8 mouse cellular contexts compared by ENCODE assay signal in the genomic region with DNA sequence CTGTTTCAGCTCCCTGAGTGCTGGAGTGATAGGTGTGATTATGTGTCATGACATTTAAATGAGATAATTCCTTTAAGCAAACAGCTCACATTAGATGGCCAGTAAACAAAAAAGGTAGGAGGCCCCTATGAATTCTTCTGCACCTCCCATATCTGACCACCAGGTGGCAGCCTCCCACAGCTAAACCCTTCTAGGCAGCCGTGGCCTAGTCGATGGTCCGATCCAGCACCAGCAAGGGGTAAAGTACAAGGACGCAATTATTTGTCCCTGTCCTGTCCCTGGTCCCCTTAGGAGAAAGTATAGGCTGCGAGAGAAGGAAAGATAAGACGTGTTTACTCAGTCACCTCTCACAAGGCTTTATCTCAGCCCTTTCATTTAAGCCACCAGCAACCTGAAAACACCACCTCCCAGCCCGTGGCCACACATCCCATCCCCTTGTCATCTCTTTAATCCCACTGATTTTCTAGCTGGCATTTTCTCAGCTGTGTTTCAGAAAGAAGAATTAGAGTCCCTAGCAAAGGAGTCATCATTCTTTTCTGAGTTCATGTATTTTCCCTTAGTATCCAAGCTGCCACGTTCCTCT. TPM values are rescaled to one million over a fixed set of nuclear protein-coding genes. Genes with fewer than 3 reads are reported as not detected.
DNase-seq lines count a peak whose midpoint lies in the region; ATAC-seq and TF ChIP-seq lines count a peak whose summit lies in the region.

No protein-coding gene starts in this region.

- TF ChIP-seq CTCF in E14TG2a.4 (conservative IDR thresholded peaks at IDR 0.05; ENCODE audit: low read length), result peak; percentile 57
- peak; percentile 80 for TF ChIP-seq CTCF in heart, postnatal 0 days (IDR thresholded peaks at IDR 0.05; ENCODE audit: low read depth)
- TF ChIP-seq CTCF in layer of hippocampus, adult 2 months (conservative IDR thresholded peaks at IDR 0.05), result peak; percentile 87
- TF ChIP-seq CTCF in lung, adult 2 months (IDR thresholded peaks at IDR 0.05; ENCODE audit: insufficient read depth, low read length), result peak; percentile 70

- H3K4me1 ChIP-seq in E14TG2a.4 (replicated peaks; ENCODE audit: low read depth, low read length), result peaks cover 7% of the 10 kb centered on the region; the same call in 1 of the 2 replicates
- H3K4me1 ChIP-seq in forebrain, embryonic 11.5 days (replicated peaks; ENCODE audit: control insufficient read depth, insufficient read depth, low read length), result no peaks in the 10 kb centered on the region
- H3K4me1 ChIP-seq in heart, postnatal 0 days (ENCODE audit: control insufficient read depth, insufficient read depth), result no peaks in the 10 kb centered on the region
- no peaks in the 10 kb centered on the region for H3K4me1 ChIP-seq in lung, adult 2 months (ENCODE audit: control insufficient read depth, insufficient read depth, low read length)

- no peaks in the 10 kb centered on the region for H3K36me3 ChIP-seq in E14TG2a.4 (ENCODE audit: insufficient read depth, low read length)
- H3K36me3 ChIP-seq in forebrain, embryonic 11.5 days (ENCODE audit: control insufficient read depth, insufficient read depth, low read length), result no peaks in the 10 kb centered on the region
- no peaks in the 10 kb centered on the region for H3K36me3 ChIP-seq in heart, postnatal 0 days (replicated peaks; ENCODE audit: control insufficient read depth, insufficient read depth, low read length)

- H3K27ac ChIP-seq in forebrain, embryonic 11.5 days (ENCODE audit: low read depth, low read length), result no peak overlapping the region
- no peak overlapping the region for H3K27ac ChIP-seq in heart, postnatal 0 days (ENCODE audit: low read depth)
- H3K27ac ChIP-seq in layer of hippocampus, adult 2 months, result peak overlapping the region; percentile 62; the same call in 1 of the 2 replicates

- no peaks in the 10 kb centered on the region for H3K9me3 ChIP-seq in E14TG2a.4 (ENCODE audit: low read length)
- no peaks in the 10 kb centered on the region for H3K9me3 ChIP-seq in forebrain, embryonic 11.5 days (ENCODE audit: control insufficient read depth, low read length)
- no peaks in the 10 kb centered on the region for H3K9me3 ChIP-seq in heart, postnatal 0 days (replicated peaks; ENCODE audit: control insufficient read depth, low read length)

- ATAC-seq in forebrain, embryonic 11.5 days (replicated peaks; ENCODE audit: low FRiP score), result peak; percentile 80
- no peak for ATAC-seq in heart, postnatal 0 days (ENCODE audit: insufficient read depth, low read depth)

- H3K4me3 ChIP-seq in E14TG2a.4 (replicated peaks; ENCODE audit: low read length), result no peak overlapping the region
- H3K4me3 ChIP-seq in forebrain, embryonic 11.5 days (ENCODE audit: low read depth, low read length), result no peak overlapping the region
- H3K4me3 ChIP-seq in heart, postnatal 0 days (ENCODE audit: low read depth, low read length), result no peak overlapping the region
- no peak overlapping the region for H3K4me3 ChIP-seq in layer of hippocampus, adult 2 months
- H3K4me3 ChIP-seq in lung, adult 2 months (replicated peaks; ENCODE audit: extremely low read depth, low read depth, low read length), result no peak overlapping the region

- no peak overlapping the region for H3K9ac ChIP-seq in forebrain, embryonic 11.5 days (ENCODE audit: low read length)
- no peak overlapping the region for H3K9ac ChIP-seq in heart, postnatal 0 days (replicated peaks; ENCODE audit: low read depth, low read length)

- no peak for TF ChIP-seq EP300 in heart, postnatal 0 days (IDR thresholded peaks at IDR 0.05; ENCODE audit: low read depth)

- no peaks in the 10 kb centered on the region for H3K27me3 ChIP-seq in E14TG2a.4 (ENCODE audit: insufficient read depth, low read length)
- no peaks in the 10 kb centered on the region for H3K27me3 ChIP-seq in forebrain, embryonic 11.5 days (ENCODE audit: control insufficient read depth, insufficient read depth, low read length)
- H3K27me3 ChIP-seq in heart, postnatal 0 days (ENCODE audit: control insufficient read depth, insufficient read depth, low read length), result no peaks in the 10 kb centered on the region

- WGBS in forebrain, embryonic 11.5 days, result 34% methylated on average over 8 of the region's 8 CpGs
- 31% methylated on average over 8 of the region's 8 CpGs for WGBS in heart, postnatal 0 days
- 42% methylated on average over 8 of the region's 8 CpGs for WGBS in lung, adult 2 months

- no peak for TF ChIP-seq POLR2A in lung, adult 2 months (IDR thresholded peaks at IDR 0.05; ENCODE audit: borderline replicate concordance, extremely low read depth, low read depth, low read length)

- H3K4me2 ChIP-seq in forebrain, embryonic 11.5 days (ENCODE audit: low read depth, low read length, severe bottlenecking), result no peak overlapping the region
- H3K4me2 ChIP-seq in heart, postnatal 0 days (ENCODE audit: low read depth, low read length), result 0 out of 2 replicates have a peak overlapping the region, but pooled peaks have one; percentile 15

- peak; percentile 64 for DNase-seq in c-Kit-negative CD71-positive TER-119-positive erythroid progenitor cells, embryonic 14.5 days (ENCODE audit: low read depth, low spot score)
- peak; percentile 78 for DNase-seq in forebrain, embryonic 11.5 days (ENCODE audit: low spot score)
- DNase-seq in heart, postnatal 0 days (ENCODE audit: low spot score), result peak; percentile 41
- peak; percentile 66 to 76 for DNase-seq in layer of hippocampus, adult 2 months (ENCODE audit: low spot score in 2 of 2)
- peak; percentile 68 for DNase-seq in lung, adult 2 months
- peak; percentile 63 for DNase-seq in ovary, postnatal 36 days (ENCODE audit: low spot score)
- peak; percentile 71 for DNase-seq in thymus, postnatal 14 days

RNA-seq across cellular contexts. Expression of a gene that starts 26.3 kb away (rescaled TPM):
- polyA plus RNA-seq in forebrain, embryonic 11.5 days (2014; fragmentation: Nextera tagmentation; extraction: Ambion mirVana), result 13.4 and 16.4 TPM in 2 replicates
- 22.3 and 30.6 TPM in 2 replicates for total RNA-seq in heart, postnatal 0 days (2014; rRNA removed; ENCODE audit: low replicate concordance)
- polyA plus RNA-seq in heart, postnatal 0 days (2015; fragmentation: Nextera tagmentation; extraction: Ambion mirVana), result 8.0 and 9.0 TPM in 2 replicates
- total RNA-seq in layer of hippocampus, adult 2 months (2021), result 10 to 100 TPM; 46.1 to 51.7 TPM
- polyA plus RNA-seq in lung, adult 2 months (2012; rRNA removed), result 13.7 and 16.5 TPM in 2 replicates
